Mouse (Mus musculus): Measurements from ENCODE around the gene Baiap2l1. TPM values are rescaled to one million over a fixed set of nuclear protein-coding genes. Genes with fewer than 3 reads are reported as not detected.
A peak's percentile ranks its signal among the peaks of the same experiment; 100 is the strongest.

Baiap2l1 gene
- polyA plus RNA-seq, 1 experiment from 2014 or later, result 8.1 TPM

DNA sequence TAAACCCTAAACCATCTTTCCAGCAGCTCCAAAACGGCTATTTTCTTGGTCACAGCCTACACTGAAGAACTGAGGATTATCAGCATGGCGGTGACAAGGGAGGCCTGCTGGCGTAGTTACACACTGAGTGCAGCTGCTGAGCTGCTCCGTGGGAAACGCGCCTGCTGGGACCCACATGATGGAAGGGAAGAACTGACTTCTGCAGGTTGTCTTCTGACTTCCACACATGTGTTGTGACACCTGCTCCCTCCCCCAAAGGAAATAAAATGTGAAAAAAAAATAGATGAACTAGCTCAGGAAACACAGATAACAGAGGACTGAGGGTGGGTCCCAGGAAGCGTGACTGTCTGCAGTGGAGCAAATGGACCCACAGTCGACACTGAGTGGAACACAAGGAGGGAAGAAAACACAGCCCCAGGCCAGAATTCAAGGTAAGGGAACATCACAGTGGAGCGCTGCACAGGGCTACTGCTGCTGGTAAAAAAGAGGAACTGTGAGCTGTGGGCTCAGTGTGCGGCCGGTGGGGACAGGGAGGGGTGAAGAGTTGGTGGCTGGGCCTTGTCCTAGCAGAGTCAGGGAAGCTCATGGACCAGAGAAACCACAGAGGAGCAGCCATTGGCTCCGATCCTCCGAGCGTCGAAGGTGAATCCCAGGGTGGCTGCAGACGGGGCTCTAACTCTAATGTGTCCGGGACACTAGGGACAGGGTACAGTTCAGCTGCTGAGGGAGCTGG, 80.8 kb downstream of the Baiap2l1 start:
- ATAC-seq (ENCODE audit: insufficient read depth), result 0 out of 2 replicates have a peak, but pooled peaks have one; percentile 15
- H3K9ac ChIP-seq, result no peak overlapping the region
- no peak for TF ChIP-seq CTCF (IDR thresholded peaks at IDR 0.05; ENCODE audit: low read depth)
- H3K36me3 ChIP-seq (ENCODE audit: insufficient read depth), result peaks cover 18% of the 10 kb centered on the region; the same call in 1 of the 2 replicates
- no peak for DNase-seq
- H3K4me2 ChIP-seq, result no peak overlapping the region
- no peak overlapping the region for H3K4me3 ChIP-seq (ENCODE audit: low read depth, low read length)
- no peaks in the 10 kb centered on the region for H3K27me3 ChIP-seq (ENCODE audit: insufficient read depth, low read length)
- H3K9me3 ChIP-seq (ENCODE audit: low read depth, low read length), result no peaks in the 10 kb centered on the region
- H3K27ac ChIP-seq (ENCODE audit: low read depth), result no peak overlapping the region
- 76% methylated on average over 17 of the region's 17 CpGs for WGBS
- H3K4me1 ChIP-seq (ENCODE audit: insufficient read depth), result no peaks in the 10 kb centered on the region

GRCm38 (mm10) chr5:144274904-144275303, 83.0 kb downstream of the Baiap2l1 start:
- Histone ChIP-seq H3K27ac (ENCODE audit: low read depth) (no peak overlapping the region), H3K4me1 (ENCODE audit: insufficient read depth) (no peaks in the 10 kb centered on the region), H3K4me3 (ENCODE audit: low read depth, low read length) (no peak overlapping the region), H3K9ac (no peak overlapping the region), H3K36me3 (ENCODE audit: insufficient read depth) (peaks cover 12% of the 10 kb centered on the region; the same call in 1 of the 2 replicates), H3K4me2 (no peak overlapping the region), H3K27me3 (ENCODE audit: insufficient read depth, low read length) (no peaks in the 10 kb centered on the region), H3K9me3 (ENCODE audit: low read depth, low read length) (no peaks in the 10 kb centered on the region)
- DNase-seq (peak; percentile 30), ATAC-seq (ENCODE audit: insufficient read depth) (no peak)
- WGBS, result 66% methylated on average over 6 of the region's 6 CpGs
- TF ChIP-seq CTCF (IDR thresholded peaks at IDR 0.05; ENCODE audit: low read depth), result no peak

GRCm38 (mm10) chr5:144271772-144272171, 86.1 kb downstream of the Baiap2l1 start:
- no peaks in the 10 kb centered on the region for H3K4me1 ChIP-seq (ENCODE audit: insufficient read depth)
- 20% methylated on average over 5 of the region's 5 CpGs for WGBS

DNA sequence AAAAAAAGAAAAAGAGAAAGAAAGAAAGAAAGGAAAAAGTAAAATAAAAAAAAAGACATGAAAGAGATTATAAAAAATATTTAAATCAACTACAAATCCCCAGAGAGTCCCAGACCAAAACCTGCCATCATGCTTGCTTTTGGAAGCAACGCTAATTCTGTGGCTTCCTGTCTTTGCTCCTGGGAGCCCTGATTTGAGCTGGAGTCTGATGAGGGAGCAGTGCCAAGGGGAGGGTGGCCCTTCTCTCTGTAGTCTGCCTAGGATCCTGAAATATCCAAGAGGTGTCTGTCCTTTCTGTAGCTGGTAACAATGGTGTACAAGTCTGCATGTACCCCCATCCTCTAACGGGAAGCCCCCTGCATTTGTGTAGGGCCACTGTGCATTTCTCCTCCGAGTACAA, 86.8 kb downstream of the Baiap2l1 start:
- TF ChIP-seq CTCF (IDR thresholded peaks at IDR 0.05; ENCODE audit: low read depth), result no peak
- Histone ChIP-seq H3K9ac (no peak overlapping the region), H3K4me2 (no peak overlapping the region), H3K27me3 (ENCODE audit: insufficient read depth, low read length) (no peaks in the 10 kb centered on the region), H3K27ac (ENCODE audit: low read depth) (0 out of 2 replicates have a peak overlapping the region, but pooled peaks have one; percentile 4), H3K9me3 (ENCODE audit: low read depth, low read length) (no peaks in the 10 kb centered on the region), H3K4me3 (ENCODE audit: low read depth, low read length) (no peak overlapping the region), H3K36me3 (ENCODE audit: insufficient read depth) (peaks cover 22% of the 10 kb centered on the region), H3K4me1 (ENCODE audit: insufficient read depth) (no peaks in the 10 kb centered on the region)
- ATAC-seq (ENCODE audit: insufficient read depth) (no peak), DNase-seq (no peak)
- 54% methylated on average over 3 of the region's 3 CpGs for WGBS

More at GRCm38 (mm10) chr5:144271772-144272171, 86.1 kb downstream of the Baiap2l1 start:
- TF ChIP-seq CTCF (IDR thresholded peaks at IDR 0.05; ENCODE audit: low read depth), result no peak
- Histone ChIP-seq H3K27me3 (ENCODE audit: insufficient read depth, low read length) (no peaks in the 10 kb centered on the region), H3K27ac (ENCODE audit: low read depth) (no peak overlapping the region), H3K4me3 (ENCODE audit: low read depth, low read length) (no peak overlapping the region), H3K9me3 (ENCODE audit: low read depth, low read length) (no peaks in the 10 kb centered on the region), H3K36me3 (ENCODE audit: insufficient read depth) (peaks cover 16% of the 10 kb centered on the region), H3K4me2 (no peak overlapping the region), H3K9ac (no peak overlapping the region)
- ATAC-seq (ENCODE audit: insufficient read depth) (no peak), DNase-seq (peak; percentile 10)

DNA sequence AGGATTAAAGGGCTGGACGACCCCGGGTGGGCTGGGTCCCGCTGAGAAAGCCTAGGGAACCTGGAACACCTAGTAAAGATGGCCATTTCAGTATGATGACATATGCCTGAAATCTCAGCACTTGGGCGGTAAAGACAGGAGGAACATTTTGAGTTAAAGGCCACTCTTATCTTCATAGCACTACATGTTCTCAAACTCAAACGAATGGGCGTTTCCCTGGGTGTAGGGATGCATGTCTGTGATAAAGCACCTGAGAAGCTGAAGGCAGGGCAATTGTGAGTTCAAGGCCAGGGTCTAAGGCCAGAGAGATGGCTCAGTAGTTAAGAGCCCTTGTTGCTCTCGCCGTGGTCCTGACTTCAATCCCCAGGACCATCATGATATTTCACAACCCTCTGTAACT, 87.5 kb downstream of the Baiap2l1 start:
- H3K27ac ChIP-seq (ENCODE audit: low read depth), result no peak overlapping the region
- ATAC-seq (ENCODE audit: insufficient read depth), result no peak

DNA sequence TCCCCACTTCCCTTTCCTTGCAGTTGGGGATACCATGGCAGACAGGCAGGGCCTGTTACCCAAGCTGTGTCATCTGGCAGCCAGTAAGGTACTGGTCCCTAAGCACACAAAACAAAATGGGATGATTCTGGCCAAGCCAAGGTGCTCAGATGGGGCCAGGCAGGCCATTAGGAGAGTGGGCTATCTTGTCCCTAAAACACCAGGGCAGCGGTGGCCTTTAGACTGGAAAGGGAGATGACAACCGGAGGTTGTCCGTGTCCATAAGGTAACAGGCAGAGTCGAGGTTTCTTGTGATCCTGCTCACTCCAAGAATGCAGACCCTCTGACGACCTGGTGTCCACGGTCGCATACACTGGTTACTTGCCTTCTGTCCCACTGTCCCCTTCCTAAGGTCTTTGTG, 88.0 kb downstream of the Baiap2l1 start:
- ATAC-seq (ENCODE audit: insufficient read depth), result no peak
- Histone ChIP-seq H3K4me3 (ENCODE audit: low read depth, low read length) (no peak overlapping the region), H3K36me3 (ENCODE audit: insufficient read depth) (peaks cover 31% of the 10 kb centered on the region), H3K27ac (ENCODE audit: low read depth) (no peak overlapping the region), H3K4me1 (ENCODE audit: insufficient read depth) (no peaks in the 10 kb centered on the region), H3K27me3 (ENCODE audit: insufficient read depth, low read length) (no peaks in the 10 kb centered on the region), H3K9ac (no peak overlapping the region), H3K4me2 (no peak overlapping the region), H3K9me3 (ENCODE audit: low read depth, low read length) (no peaks in the 10 kb centered on the region)
- no peak for DNase-seq
- WGBS, result 84% methylated on average over 7 of the region's 7 CpGs
- TF ChIP-seq CTCF (IDR thresholded peaks at IDR 0.05; ENCODE audit: low read depth), result no peak

More for the DNA sequence above, 87.5 kb downstream of the Baiap2l1 start:
- Histone ChIP-seq H3K36me3 (ENCODE audit: insufficient read depth) (peaks cover 26% of the 10 kb centered on the region), H3K27me3 (ENCODE audit: insufficient read depth, low read length) (no peaks in the 10 kb centered on the region), H3K9me3 (ENCODE audit: low read depth, low read length) (no peaks in the 10 kb centered on the region), H3K4me2 (no peak overlapping the region), H3K4me3 (ENCODE audit: low read depth, low read length) (no peak overlapping the region), H3K4me1 (ENCODE audit: insufficient read depth) (no peaks in the 10 kb centered on the region), H3K9ac (no peak overlapping the region)
- DNase-seq, result no peak
- TF ChIP-seq CTCF (IDR thresholded peaks at IDR 0.05; ENCODE audit: low read depth), result no peak
- WGBS, result 88% methylated on average over 8 of the region's 8 CpGs

- Histone ChIP-seq H3K27ac (ENCODE audit: low read depth) (no peak overlapping the region), H3K4me1 (ENCODE audit: insufficient read depth) (no peaks in the 10 kb centered on the region), H3K9ac (no peak overlapping the region), H3K36me3 (ENCODE audit: insufficient read depth) (peaks cover 38% of the 10 kb centered on the region), H3K4me3 (ENCODE audit: low read depth, low read length) (no peak overlapping the region), H3K9me3 (ENCODE audit: low read depth, low read length) (no peaks in the 10 kb centered on the region), H3K27me3 (ENCODE audit: insufficient read depth, low read length) (no peaks in the 10 kb centered on the region), H3K4me2 (no peak overlapping the region)
- ATAC-seq (ENCODE audit: insufficient read depth) (peak; percentile 40; the same call in 1 of the 2 replicates), DNase-seq (peak; percentile 74)
- TF ChIP-seq CTCF (IDR thresholded peaks at IDR 0.05; ENCODE audit: low read depth), result no peak
- WGBS, result 65% methylated on average over 8 of the region's 8 CpGs
Measured at GRCm38 (mm10) chr5:144267535-144268241, 90.2 kb downstream of the Baiap2l1 start.
